Mouse (Mus musculus) intestine, embryonic 15.5 days (tissue): ENCODE measurements at regions not wholly inside any gene's neighbourhood (a gene's known extent, or its start where the extent isn't known, plus 50 kb on each side); places are given as distances from the start of the nearest gene placed in this dataset.
A peak's percentile ranks its signal among the peaks of the same experiment; 100 is the strongest.
"Not testable (repeated sequence)": the region's sequence is repeated elsewhere in the genome, so short reads cannot be mapped to it uniquely, and the experiment has no call there.

ENCODE experiments used
- ATAC-seq: fragments of 200-750 bp; cut with Nextera tagmentation; 2 replicates; pipeline ENCODE4 v1.8.0; 2017; ENCODE audit warnings: moderate TSS enrichment, moderate library complexity
- H3K27ac ChIP-seq: fragments of 300-500 bp; sonication (generic); 2 replicates; pipeline ENCODE4 v1.5.1; 2015; ENCODE audit warnings: mild to moderate bottlenecking, inconsistent platforms
- H3K27me3 ChIP-seq: fragments of 300-500 bp; sonication (generic); replicated peaks from 2 replicates; pipeline ENCODE4 v1.6.1; 2015; ENCODE audit warnings: inconsistent platforms
- H3K36me3 ChIP-seq: fragments of 300-500 bp; sonication (generic); 2 replicates; pipeline ENCODE4 v1.6.1; 2015; ENCODE audit warnings: inconsistent platforms
- H3K4me1 ChIP-seq: fragments of 300-500 bp; sonication (generic); replicated peaks from 2 replicates; pipeline ENCODE4 v1.6.1; 2015; ENCODE audit warnings: inconsistent platforms
- H3K4me2 ChIP-seq: fragments of 300-500 bp; sonication (generic); replicated peaks from 2 replicates; pipeline ENCODE4 v1.6.1; 2015; ENCODE audit warnings: mild to moderate bottlenecking, inconsistent platforms
- H3K4me3 ChIP-seq: fragments of 300-500 bp; sonication (generic); replicated peaks from 2 replicates; pipeline ENCODE4 v1.5.1; 2015; ENCODE audit warnings: inconsistent platforms
- H3K9ac ChIP-seq: fragments of 300-500 bp; sonication (generic); 2 replicates; pipeline ENCODE4 v1.6.1; 2015; ENCODE audit warnings: inconsistent platforms
- H3K9me3 ChIP-seq: fragments of 300-500 bp; sonication (generic); 2 replicates; pipeline ENCODE4 v1.6.1; 2016; ENCODE audit warnings: inconsistent platforms
- WGBS: fragments of 180-500 bp; shearing (Covaris S2); methylation state at CpG from one replicate; pipeline ENCODE4 v1.1.7; 2015; 5-methylcytosine and 5-hydroxymethylcytosine counted together

- Histone ChIP-seq H3K36me3 (no peaks in the 10 kb centered on the region), H3K27me3 (no peaks in the 10 kb centered on the region), H3K4me1 (no peaks in the 10 kb centered on the region), H3K27ac (no peak overlapping the region), H3K4me2 (no peak overlapping the region), H3K9ac (no peak overlapping the region), H3K4me3 (no peak overlapping the region), H3K9me3 (no peaks in the 10 kb centered on the region)
- peak; percentile 84 for ATAC-seq
- 62% methylated on average over 7 of the region's 7 CpGs for WGBS
Observed at GRCm38 (mm10) chr9:113123004-113123692, 584.9 kb downstream of the Pdcd6ip start.

GRCm38 (mm10) chr9:113122253-113122749 lies 585.8 kb downstream of the Pdcd6ip start:
- Histone ChIP-seq H3K4me2 (no peak overlapping the region), H3K27ac (no peak overlapping the region), H3K36me3 (no peaks in the 10 kb centered on the region), H3K9ac (no peak overlapping the region), H3K9me3 (no peaks in the 10 kb centered on the region), H3K4me3 (no peak overlapping the region), H3K4me1 (no peaks in the 10 kb centered on the region), H3K27me3 (no peaks in the 10 kb centered on the region)
- no peak for ATAC-seq
- 51% methylated on average over 3 of the region's 3 CpGs for WGBS

GRCm38 (mm10) chr9:113120385-113120784 lies 587.7 kb downstream of the Pdcd6ip start:
- peak; percentile 61; the same call in 1 of the 2 replicates for ATAC-seq
- no peak overlapping the region for H3K4me2 ChIP-seq
- H3K4me3 ChIP-seq = no peak overlapping the region
- no peak overlapping the region for H3K9ac ChIP-seq
- no peaks in the 10 kb centered on the region for H3K4me1 ChIP-seq
- no peaks in the 10 kb centered on the region for H3K9me3 ChIP-seq
- no peak overlapping the region for H3K27ac ChIP-seq
- H3K27me3 ChIP-seq = no peaks in the 10 kb centered on the region
- H3K36me3 ChIP-seq = no peaks in the 10 kb centered on the region

GRCm38 (mm10) chr9:113119721-113120120 lies 588.3 kb downstream of the Pdcd6ip start:
- no peak for ATAC-seq
- Histone ChIP-seq H3K27me3 (no peaks in the 10 kb centered on the region), H3K9me3 (no peaks in the 10 kb centered on the region), H3K4me2 (no peak overlapping the region), H3K4me3 (no peak overlapping the region), H3K9ac (no peak overlapping the region), H3K36me3 (no peaks in the 10 kb centered on the region), H3K27ac (no peak overlapping the region), H3K4me1 (no peaks in the 10 kb centered on the region)
- 75% methylated on average over 1 of the region's 1 CpGs for WGBS

- no peaks in the 10 kb centered on the region for H3K36me3 ChIP-seq
- no peak for ATAC-seq
- H3K9ac ChIP-seq = no peak overlapping the region
- H3K4me2 ChIP-seq = no peak overlapping the region
- H3K9me3 ChIP-seq = no peaks in the 10 kb centered on the region
- no peaks in the 10 kb centered on the region for H3K4me1 ChIP-seq
- 48% methylated on average over 5 of the region's 5 CpGs for WGBS
- H3K27ac ChIP-seq = no peak overlapping the region
- no peak overlapping the region for H3K4me3 ChIP-seq
- H3K27me3 ChIP-seq = no peaks in the 10 kb centered on the region
Observed at GRCm38 (mm10) chr9:113115576-113115975, 592.5 kb downstream of the Pdcd6ip start.

GRCm38 (mm10) chr9:113112753-113113152 lies 595.3 kb downstream of the Pdcd6ip start:
- no peak overlapping the region for H3K9ac ChIP-seq
- no peaks in the 10 kb centered on the region for H3K27me3 ChIP-seq
- ATAC-seq = no peak
- H3K4me2 ChIP-seq = no peak overlapping the region
- H3K27ac ChIP-seq = no peak overlapping the region
- no peaks in the 10 kb centered on the region for H3K4me1 ChIP-seq
- H3K36me3 ChIP-seq = no peaks in the 10 kb centered on the region
- no peaks in the 10 kb centered on the region for H3K9me3 ChIP-seq
- H3K4me3 ChIP-seq = no peak overlapping the region

- Histone ChIP-seq H3K9ac (no peak overlapping the region), H3K27ac (no peak overlapping the region), H3K4me1 (no peaks in the 10 kb centered on the region), H3K4me3 (no peak overlapping the region), H3K36me3 (no peaks in the 10 kb centered on the region), H3K27me3 (no peaks in the 10 kb centered on the region), H3K4me2 (no peak overlapping the region), H3K9me3 (no peaks in the 10 kb centered on the region)
- 76% methylated on average over 1 of the region's 1 CpGs for whole genome bisulfite sequencing
- no peak for ATAC-seq
Observed at GRCm38 (mm10) chr9:113101733-113102132, 606.3 kb downstream of the Pdcd6ip start.

- Histone ChIP-seq H3K9me3 (no peaks in the 10 kb centered on the region), H3K36me3 (no peaks in the 10 kb centered on the region), H3K4me2 (no peak overlapping the region), H3K4me3 (no peak overlapping the region), H3K27me3 (no peaks in the 10 kb centered on the region), H3K27ac (no peak overlapping the region), H3K4me1 (no peaks in the 10 kb centered on the region), H3K9ac (no peak overlapping the region)
- no peak for ATAC-seq
- 72% methylated on average over 4 of the region's 4 CpGs for WGBS
Observed at GRCm38 (mm10) chr9:113100641-113101040, 607.4 kb downstream of the Pdcd6ip start.

- not testable (repeated sequence) for ATAC-seq, H3K9me3 ChIP-seq, H3K9ac ChIP-seq, H3K4me3 ChIP-seq, H3K27me3 ChIP-seq, H3K27ac ChIP-seq, H3K4me2 ChIP-seq, H3K4me1 ChIP-seq, H3K36me3 ChIP-seq
- WGBS = 77% methylated on average over 1 of the region's 1 CpGs
Observed at GRCm38 (mm10) chr9:113095421-113095820, 612.6 kb downstream of the Pdcd6ip start.

- ATAC-seq = no peak
- H3K9me3 ChIP-seq = no peaks in the 10 kb centered on the region
- no peak overlapping the region for H3K4me2 ChIP-seq
- 82% methylated on average over 13 of the region's 13 CpGs for WGBS
- H3K9ac ChIP-seq = no peak overlapping the region
- no peaks in the 10 kb centered on the region for H3K36me3 ChIP-seq
- no peaks in the 10 kb centered on the region for H3K4me1 ChIP-seq
- H3K27me3 ChIP-seq = no peaks in the 10 kb centered on the region
- H3K4me3 ChIP-seq = no peak overlapping the region
- H3K27ac ChIP-seq = no peak overlapping the region
Observed at GRCm38 (mm10) chr9:113093863-113094390, 614.1 kb downstream of the Pdcd6ip start.

- H3K4me2 ChIP-seq = no peak overlapping the region
- WGBS = 86% methylated on average over 5 of the region's 5 CpGs
- H3K4me3 ChIP-seq = no peak overlapping the region
- no peaks in the 10 kb centered on the region for H3K27me3 ChIP-seq
- no peak overlapping the region for H3K9ac ChIP-seq
- no peaks in the 10 kb centered on the region for H3K9me3 ChIP-seq
- H3K4me1 ChIP-seq = no peaks in the 10 kb centered on the region
- ATAC-seq = no peak
- H3K36me3 ChIP-seq = no peaks in the 10 kb centered on the region
- no peak overlapping the region for H3K27ac ChIP-seq
Observed at GRCm38 (mm10) chr9:113091881-113092280, 616.2 kb downstream of the Pdcd6ip start.

- H3K36me3 ChIP-seq = no peaks in the 10 kb centered on the region
- 83% methylated on average over 10 of the region's 10 CpGs for WGBS
- no peak overlapping the region for H3K4me3 ChIP-seq
Observed at GRCm38 (mm10) chr9:113087786-113088185, 620.3 kb downstream of the Pdcd6ip start.

GRCm38 (mm10) chr9:113085281-113085810 lies 622.7 kb downstream of the Pdcd6ip start:
- Histone ChIP-seq H3K4me1 (no peaks in the 10 kb centered on the region), H3K36me3 (no peaks in the 10 kb centered on the region), H3K9me3 (no peaks in the 10 kb centered on the region), H3K27ac (no peak overlapping the region), H3K27me3 (no peaks in the 10 kb centered on the region), H3K4me3 (no peak overlapping the region), H3K9ac (no peak overlapping the region), H3K4me2 (no peak overlapping the region)
- 70% methylated on average over 5 of the region's 5 CpGs for WGBS
- ATAC-seq = no peak

More at GRCm38 (mm10) chr9:113087786-113088185, 620.3 kb downstream of the Pdcd6ip start:
- Histone ChIP-seq H3K4me2 (no peak overlapping the region), H3K9me3 (no peaks in the 10 kb centered on the region), H3K9ac (no peak overlapping the region), H3K4me1 (no peaks in the 10 kb centered on the region), H3K27ac (no peak overlapping the region), H3K27me3 (no peaks in the 10 kb centered on the region)
- ATAC-seq = no peak
